Mouse (Mus musculus) CH12.LX (cell line): ENCODE results near the gene Nop16. TPM values are rescaled to one million over a fixed set of nuclear protein-coding genes. Genes with fewer than 3 reads are reported as not detected.

Experiments used
- DNase-seq: peaks from one replicate; pipeline ENCODE4 v3.0.0-alpha.2; 2013; ENCODE audit errors: extremely low read depth
- H3K27ac ChIP-seq: 2 replicates; pipeline ENCODE4 v1.5.1; 2012; ENCODE audit warnings: low read depth, mild to moderate bottlenecking, control low read depth, moderate library complexity; ENCODE audit not compliant: insufficient read depth
- H3K27me3 ChIP-seq: replicated peaks from 2 replicates; pipeline ENCODE3; 2012; ENCODE audit warnings: inconsistent platforms
- H3K36me3 ChIP-seq, 2 experiments: replicated peaks in 1 of 2; 2 replicates each; pipeline versions ENCODE3 to v1.6.1; 2012; ENCODE audit warnings: inconsistent platforms in 1 of 2, low read length in 1 of 2, mild to moderate bottlenecking in 1 of 2, mixed read lengths in 1 of 2, moderate library complexity in 1 of 2; ENCODE audit not compliant: control insufficient read depth in 1 of 2, insufficient read depth in 1 of 2
- H3K4me1 ChIP-seq, 2 experiments: 2 replicates each; pipeline ENCODE4 v1.6.1; 2012; ENCODE audit warnings: inconsistent platforms in 1 of 2, moderate library complexity in 1 of 2; ENCODE audit not compliant: insufficient read depth in 2 of 2, control insufficient read depth in 1 of 2
- H3K4me2 ChIP-seq: 2 replicates; pipeline ENCODE4 v1.6.1; 2012; ENCODE audit warnings: low read depth, mild to moderate bottlenecking, control low read depth; ENCODE audit not compliant: poor library complexity, insufficient read depth, severe bottlenecking
- H3K4me3 ChIP-seq, 3 experiments: fragments of 150-350 bp in 1 of 3; sonication (generic) in 1 of 3; replicated peaks in 1 of 3; 2 replicates each; pipeline versions ENCODE3 to v1.5.1; 2011 to 2012; ENCODE audit warnings: low read depth in 2 of 3, low read length in 2 of 3, mild to moderate bottlenecking in 2 of 3, moderate library complexity in 2 of 3, control low read depth in 1 of 3, improper control_type of control experiment in 1 of 3, inconsistent platforms in 1 of 3, mixed read lengths in 1 of 3; ENCODE audit not compliant: poor library complexity in 1 of 3
- H3K79me2 ChIP-seq: replicated peaks from 2 replicates; pipeline ENCODE4 v1.6.1; 2012; ENCODE audit warnings: mild to moderate bottlenecking, moderate library complexity; ENCODE audit not compliant: control insufficient read depth, poor library complexity, insufficient read depth, severe bottlenecking; ENCODE audit errors: extremely low read depth
- H3K9ac ChIP-seq: 2 replicates; pipeline ENCODE4 v1.6.1; 2012; ENCODE audit warnings: low read depth, mild to moderate bottlenecking, control low read depth, moderate library complexity; ENCODE audit not compliant: insufficient read depth
- H3K9me3 ChIP-seq: replicated peaks from 2 replicates; pipeline ENCODE3; 2012; ENCODE audit warnings: low read length, inconsistent platforms, mixed read lengths
- BHLHE40 ChIP-seq: IDR thresholded peaks from 2 replicates; pipeline ENCODE4 v1.6.1; 2011; ENCODE audit warnings: mild to moderate bottlenecking, low read depth, low read length, improper control_type of control experiment
- CHD1 ChIP-seq: IDR thresholded peaks from 2 replicates; pipeline ENCODE4 v1.6.1; 2012; ENCODE audit warnings: low read depth, low read length, improper control_type of control experiment, inconsistent platforms
- CHD2 ChIP-seq: IDR thresholded peaks from 2 replicates; pipeline ENCODE4 v1.6.1; 2011; ENCODE audit warnings: low read length, improper control_type of control experiment
- CTCF ChIP-seq, 2 experiments: IDR thresholded peaks in 1 of 2; conservative IDR thresholded peaks in 1 of 2; 2 replicates each; pipeline ENCODE4 v1.5.1; 2011 to 2012; ENCODE audit warnings: low read depth in 2 of 2, low read length in 2 of 2, improper control_type of control experiment in 1 of 2, inconsistent platforms in 1 of 2, mild to moderate bottlenecking in 1 of 2, moderate library complexity in 1 of 2
- E2F4 ChIP-seq: IDR thresholded peaks from 2 replicates; pipeline ENCODE4 v1.6.1; 2011; ENCODE audit warnings: low read depth, low read length, improper control_type of control experiment; ENCODE audit not compliant: insufficient replicate concordance
- ELF1 ChIP-seq: IDR thresholded peaks from 2 replicates; pipeline ENCODE4 v1.6.1; 2014; ENCODE audit warnings: low read depth, mild to moderate bottlenecking, inconsistent platforms, low read length, improper control_type of control experiment
- EP300 ChIP-seq: IDR thresholded peaks from 2 replicates; pipeline ENCODE4 v1.6.1; 2011; ENCODE audit warnings: low read length, improper control_type of control experiment
- ETS1 ChIP-seq: conservative IDR thresholded peaks from 2 replicates; pipeline ENCODE4 v1.6.1; 2012; ENCODE audit warnings: low read depth, mild to moderate bottlenecking, inconsistent platforms, low read length, improper control_type of control experiment, moderate library complexity
- GABPA ChIP-seq: IDR thresholded peaks from 2 replicates; pipeline ENCODE4 v1.6.1; 2012; ENCODE audit warnings: low read depth, low read length, improper control_type of control experiment, inconsistent platforms; ENCODE audit not compliant: insufficient replicate concordance
- HCFC1 ChIP-seq: IDR thresholded peaks from 2 replicates; pipeline ENCODE4 v1.6.1; 2012; ENCODE audit warnings: low read depth, mild to moderate bottlenecking, inconsistent platforms, low read length, improper control_type of control experiment
- IRF4 ChIP-seq: IDR thresholded peaks from 2 replicates; pipeline ENCODE4 v1.6.1; 2014; ENCODE audit warnings: low read depth, mild to moderate bottlenecking, inconsistent platforms, low read length, improper control_type of control experiment
- JUN ChIP-seq: IDR thresholded peaks from 2 replicates; pipeline ENCODE4 v1.6.1; 2011; ENCODE audit warnings: low read depth, mild to moderate bottlenecking, low read length, improper control_type of control experiment, moderate library complexity; ENCODE audit not compliant: insufficient read depth
- JUND ChIP-seq: conservative IDR thresholded peaks from 2 replicates; pipeline ENCODE4 v1.6.1; 2011; ENCODE audit warnings: low read depth, low read length, improper control_type of control experiment
- KAT2A ChIP-seq: IDR thresholded peaks from 2 replicates; pipeline ENCODE4 v1.6.1; 2012; ENCODE audit warnings: low read length, improper control_type of control experiment, inconsistent platforms; ENCODE audit not compliant: insufficient replicate concordance
- MAFK ChIP-seq: IDR thresholded peaks from 2 replicates; pipeline ENCODE4 v1.6.1; 2011; ENCODE audit warnings: low read length, improper control_type of control experiment; ENCODE audit not compliant: insufficient replicate concordance
- MAX ChIP-seq: IDR thresholded peaks from 2 replicates; pipeline ENCODE4 v1.6.1; 2011; ENCODE audit warnings: low read length, improper control_type of control experiment
- MAZ ChIP-seq: IDR thresholded peaks from 2 replicates; pipeline ENCODE4 v1.6.1; 2012; ENCODE audit warnings: low read depth, mild to moderate bottlenecking, inconsistent platforms, low read length, improper control_type of control experiment, moderate library complexity
- MEF2A ChIP-seq: IDR thresholded peaks from 2 replicates; pipeline ENCODE4 v1.6.1; 2014; ENCODE audit warnings: low read depth, mild to moderate bottlenecking, inconsistent platforms, low read length, improper control_type of control experiment, borderline replicate concordance
- MXI1 ChIP-seq: IDR thresholded peaks from 2 replicates; pipeline ENCODE4 v1.6.1; 2011; ENCODE audit warnings: mild to moderate bottlenecking, low read depth, low read length, improper control_type of control experiment
- MYC ChIP-seq: IDR thresholded peaks from 2 replicates; pipeline ENCODE4 v1.6.1; 2011; ENCODE audit warnings: low read depth, mild to moderate bottlenecking, improper control_type of control experiment, low read length
- NELFE ChIP-seq: IDR thresholded peaks from 2 replicates; pipeline ENCODE4 v1.6.1; 2011; ENCODE audit warnings: low read depth, low read length, improper control_type of control experiment
- NRF1 ChIP-seq: IDR thresholded peaks from 2 replicates; pipeline ENCODE4 v1.6.1; 2014; ENCODE audit warnings: low read depth, mild to moderate bottlenecking, inconsistent platforms, low read length, improper control_type of control experiment, moderate library complexity
- PAX5 ChIP-seq: IDR thresholded peaks from 2 replicates; pipeline ENCODE4 v1.6.1; 2012; ENCODE audit warnings: low read length, inconsistent platforms, mixed read lengths
- POLR2A ChIP-seq: IDR thresholded peaks from 2 replicates; pipeline ENCODE4 v1.6.1; 2011; ENCODE audit warnings: low read depth, mild to moderate bottlenecking, improper control_type of control experiment, low read length
- POLR2AphosphoS2 ChIP-seq: IDR thresholded peaks from 2 replicates; pipeline ENCODE4 v1.6.1; 2011; ENCODE audit warnings: low read depth, low read length, improper control_type of control experiment
- RAD21 ChIP-seq: IDR thresholded peaks from 2 replicates; pipeline ENCODE4 v1.6.1; 2011; ENCODE audit warnings: low read depth, mild to moderate bottlenecking, low read length, improper control_type of control experiment, moderate library complexity
- RCOR1 ChIP-seq: conservative IDR thresholded peaks from 2 replicates; pipeline ENCODE4 v1.6.1; 2012; ENCODE audit warnings: low read depth, mild to moderate bottlenecking, inconsistent platforms, low read length, improper control_type of control experiment
- SIN3A ChIP-seq: IDR thresholded peaks from 2 replicates; pipeline ENCODE4 v1.6.1; 2012; ENCODE audit warnings: low read length, improper control_type of control experiment, inconsistent platforms
- SMC3 ChIP-seq: IDR thresholded peaks from 2 replicates; pipeline ENCODE4 v1.6.1; 2011; ENCODE audit warnings: low read depth, low read length, improper control_type of control experiment
- TBP ChIP-seq: conservative IDR thresholded peaks from 2 replicates; pipeline ENCODE4 v1.6.1; 2011; ENCODE audit warnings: low read depth, low read length, improper control_type of control experiment
- TCF12 ChIP-seq: IDR thresholded peaks from 2 replicates; pipeline ENCODE4 v1.6.1; 2014; ENCODE audit warnings: low read depth, mild to moderate bottlenecking, inconsistent platforms, low read length, improper control_type of control experiment
- UBTF ChIP-seq: IDR thresholded peaks from 2 replicates; pipeline ENCODE4 v1.6.1; 2012; ENCODE audit warnings: low read depth, mild to moderate bottlenecking, inconsistent platforms, low read length, improper control_type of control experiment, moderate library complexity
- USF1 ChIP-seq: IDR thresholded peaks from 2 replicates; pipeline ENCODE4 v1.6.1; 2014; ENCODE audit warnings: low read depth, mild to moderate bottlenecking, inconsistent platforms, low read length, improper control_type of control experiment
- USF2 ChIP-seq: conservative IDR thresholded peaks from 2 replicates; pipeline ENCODE4 v1.6.1; 2011; ENCODE audit warnings: low read depth, low read length, improper control_type of control experiment
- ZC3H11A ChIP-seq: IDR thresholded peaks from 2 replicates; pipeline ENCODE4 v1.6.1; 2012; ENCODE audit warnings: low read depth, mild to moderate bottlenecking, inconsistent platforms, low read length, improper control_type of control experiment
- ZKSCAN1 ChIP-seq: IDR thresholded peaks from 2 replicates; pipeline ENCODE4 v1.6.1; 2012; ENCODE audit warnings: low read depth, inconsistent platforms, low read length, improper control_type of control experiment, borderline replicate concordance
- ZMIZ1 ChIP-seq: IDR thresholded peaks from 2 replicates; pipeline ENCODE4 v1.6.1; 2012; ENCODE audit warnings: low read depth, mild to moderate bottlenecking, inconsistent platforms, low read length, improper control_type of control experiment
- ZNF384 ChIP-seq: IDR thresholded peaks from 2 replicates; pipeline ENCODE4 v1.6.1; 2012; ENCODE audit warnings: low read depth, low read length, improper control_type of control experiment, inconsistent platforms
- dilution Hi-C: fragments of 300-500 bp; cut with MboI; formaldehyde crosslinking; loops from 2 replicates; pipeline ENCODE4 v1.14.3; 2020; ENCODE audit warnings: low sequenced_read_pairs; ENCODE audit not compliant: extremely low pct_unique_long_range_greater_than_20kb, extremely low pct_ligation_motif_present
- in situ Hi-C: fragments of 300-500 bp; cut with MboI; formaldehyde crosslinking; loops from 3 replicates; pipeline ENCODE4 v1.14.3; 2019; ENCODE audit warnings: low sequenced_read_pairs, low pct_ligation_motif_present, low pct_unique_long_range_greater_than_20kb, mixed read lengths
- polyA plus RNA-seq: library from polyadenylated mRNA; unstranded; fragments of >175 nt; gene quantifications from 2 replicates; pipeline ENCODE4 v1.2.1, GENCODE M21; 2012; ENCODE audit warnings: low read depth; ENCODE audit not compliant: insufficient read length
- total RNA-seq, 2 experiments: library from RNA; depleted of rRNA; stranded (reverse); fragments of 300-350 nt in 1 of 2; fragments of >200 nt in 1 of 2; gene quantifications; 2 replicates each; pipeline ENCODE4 v1.2.3; 2012 to 2014

The Nop16 gene
- total and polyA plus RNA-seq, 3 experiments: 100 to 187 (median 127) TPM

DNA sequence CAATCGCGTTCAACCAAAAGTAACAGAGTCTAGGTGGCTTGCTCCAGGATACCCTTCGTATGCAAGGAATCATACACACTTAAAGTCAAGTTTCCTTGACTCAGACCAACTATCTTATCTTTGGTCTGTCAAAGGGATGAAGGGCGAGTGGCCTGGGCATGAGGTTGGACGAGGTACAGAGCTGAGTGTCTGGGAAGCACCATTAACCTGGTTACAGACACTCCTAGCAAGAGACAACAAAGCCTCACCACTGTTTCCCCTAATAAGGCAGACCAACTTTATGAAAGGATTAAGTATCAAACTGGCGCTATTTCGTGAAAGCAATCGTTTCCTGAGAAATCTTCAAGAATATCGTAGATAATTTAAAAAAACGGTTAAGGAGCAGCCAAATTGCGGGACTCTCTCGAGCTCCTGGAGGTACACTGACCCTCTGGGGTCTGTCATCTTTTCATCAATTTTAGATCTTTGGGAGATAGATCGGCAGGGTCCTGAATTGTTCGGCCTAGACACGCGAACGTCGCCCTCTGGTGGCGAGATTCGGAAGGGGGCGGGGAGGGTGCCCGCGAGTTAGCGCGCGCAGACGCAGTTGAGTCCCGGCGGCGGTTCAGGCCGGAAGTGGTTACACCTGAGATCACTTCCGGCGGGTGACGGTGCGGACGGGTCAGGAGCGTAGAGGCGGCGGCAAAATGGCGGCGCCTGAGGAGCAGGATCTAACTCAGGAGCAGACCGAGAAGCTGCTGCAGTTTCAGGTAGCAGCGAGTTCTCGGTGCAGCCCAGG lies 31.5 kb upstream of the Nop16 start, which contains the start of gene Faf2:
TSS of gene Faf2 (plus strand) at position 630 of the 778 bp plus-strand sequence.
- in situ Hi-C loops: no loop called here
- DNase-seq: peak; percentile 95
- H3K36me3 ChIP-seq: peaks cover 0 to 18% of the 10 kb centered on the region in 2 experiments
- peaks cover 44% of the 10 kb centered on the region for H3K79me2 ChIP-seq
- dilution Hi-C loops: no loop called here
- TF ChIP-seq MAX (peak; percentile 64; the same call in 1 of the 2 replicates), MEF2A (peak; percentile 52; the same call in 1 of the 2 replicates), ZC3H11A (no peak), CHD1 (no peak), NRF1 (peak; percentile 96), POLR2A (peak; percentile 92), HCFC1 (peak; percentile 82), TBP (peak; percentile 83; the same call in 1 of the 2 replicates), SIN3A (0 out of 2 replicates have a peak, but pooled peaks have one; percentile 21), SMC3 (peak; percentile 58), BHLHE40 (peak; percentile 64; the same call in 1 of the 2 replicates), RCOR1 (no peak), KAT2A (peak; percentile 75; the same call in 1 of the 2 replicates), MYC (no peak), CTCF (conservative IDR thresholded peaks at IDR 0.05 in 1 of 2, IDR thresholded peaks at IDR 0.05 in 1 of 2; ENCODE audit: low read depth in 2 of 2, low read length in 2 of 2) (peak; percentile 44 to 94; a peak in 3 of 4 replicates), NELFE (peak; percentile 90), JUN (peak; percentile 27; the same call in 1 of the 2 replicates), USF2 (no peak), USF1 (no peak), TCF12 (peak; percentile 95), RAD21 (peak; percentile 64), CHD2 (peak; percentile 85), JUND (no peak), MAZ (peak; percentile 96), ZNF384 (no peak), POLR2AphosphoS2 (peak; percentile 68; the same call in 1 of the 2 replicates), MXI1 (peak; percentile 49; the same call in 1 of the 2 replicates), IRF4 (peak; percentile 68), ELF1 (peak; percentile 88), E2F4 (0 out of 2 replicates have a peak, but pooled peaks have one; percentile 60), ZKSCAN1 (no peak), ZMIZ1 (peak; percentile 65), ETS1 (peak; percentile 37; the same call in 1 of the 2 replicates), MAFK (no peak), UBTF (no peak), EP300 (no peak), PAX5 (no peak), GABPA (no peak; the same call in 1 of the 2 replicates)
- peak within 1 kb of the TSS; percentile 86 for H3K9ac ChIP-seq
- peaks cover 12 to 37% of the 10 kb centered on the region in 2 experiments for H3K4me1 ChIP-seq
- peak within 1 kb of the TSS; percentile 60 for H3K4me2 ChIP-seq
- H3K9me3 ChIP-seq: peaks cover 2% of the 10 kb centered on the region
- H3K27me3 ChIP-seq: peaks cover 6% of the 10 kb centered on the region
- H3K4me3 ChIP-seq: peak within 1 kb of the TSS; percentile 90 to 100 (median 90)
- H3K27ac ChIP-seq: peak within 1 kb of the TSS; percentile 51
